Mouse (Mus musculus) gastrocnemius, adult 2 months (tissue): Measurements from ENCODE around the gene Slco3a1. TPM values are rescaled to one million over a fixed set of nuclear protein-coding genes. Genes with fewer than 3 reads are reported as not detected.
"Not testable (repeated sequence)": the region's sequence is repeated elsewhere in the genome, so short reads cannot be mapped to it uniquely, and the experiment has no call there.

Experiments used
- DNase-seq: peaks from one replicate; pipeline ENCODE4 v3.0.0; 2022
- H3K27ac ChIP-seq: fragments of 200-600 bp; 2 replicates; pipeline ENCODE4 v1.8.1; 2022; ENCODE audit warnings: mild to moderate bottlenecking
- H3K4me3 ChIP-seq: fragments of 200-600 bp; 2 replicates; pipeline ENCODE4 v1.8.1; 2022; ENCODE audit warnings: mild to moderate bottlenecking, moderate library complexity
- CTCF ChIP-seq: fragments of 200-600 bp; IDR thresholded peaks from 2 replicates; pipeline ENCODE4 v1.8.1; 2022; ENCODE audit warnings: antibody characterized with exemption, mild to moderate bottlenecking, moderate library complexity
- intact Hi-C: fragments of 180-260 bp; cut with DNase I; formaldehyde crosslinking; loops from one replicate; pipeline ENCODE4 v1.15.1; 2025
- total RNA-seq, 2 experiments: library from RNA; stranded (reverse); gene quantifications; 2 replicates each; pipeline ENCODE4 v1.2.3; 2021

Slco3a1 gene
- total RNA-seq, 2 experiments from 2014 or later, result 67.1 to 83.8 TPM

DNA sequence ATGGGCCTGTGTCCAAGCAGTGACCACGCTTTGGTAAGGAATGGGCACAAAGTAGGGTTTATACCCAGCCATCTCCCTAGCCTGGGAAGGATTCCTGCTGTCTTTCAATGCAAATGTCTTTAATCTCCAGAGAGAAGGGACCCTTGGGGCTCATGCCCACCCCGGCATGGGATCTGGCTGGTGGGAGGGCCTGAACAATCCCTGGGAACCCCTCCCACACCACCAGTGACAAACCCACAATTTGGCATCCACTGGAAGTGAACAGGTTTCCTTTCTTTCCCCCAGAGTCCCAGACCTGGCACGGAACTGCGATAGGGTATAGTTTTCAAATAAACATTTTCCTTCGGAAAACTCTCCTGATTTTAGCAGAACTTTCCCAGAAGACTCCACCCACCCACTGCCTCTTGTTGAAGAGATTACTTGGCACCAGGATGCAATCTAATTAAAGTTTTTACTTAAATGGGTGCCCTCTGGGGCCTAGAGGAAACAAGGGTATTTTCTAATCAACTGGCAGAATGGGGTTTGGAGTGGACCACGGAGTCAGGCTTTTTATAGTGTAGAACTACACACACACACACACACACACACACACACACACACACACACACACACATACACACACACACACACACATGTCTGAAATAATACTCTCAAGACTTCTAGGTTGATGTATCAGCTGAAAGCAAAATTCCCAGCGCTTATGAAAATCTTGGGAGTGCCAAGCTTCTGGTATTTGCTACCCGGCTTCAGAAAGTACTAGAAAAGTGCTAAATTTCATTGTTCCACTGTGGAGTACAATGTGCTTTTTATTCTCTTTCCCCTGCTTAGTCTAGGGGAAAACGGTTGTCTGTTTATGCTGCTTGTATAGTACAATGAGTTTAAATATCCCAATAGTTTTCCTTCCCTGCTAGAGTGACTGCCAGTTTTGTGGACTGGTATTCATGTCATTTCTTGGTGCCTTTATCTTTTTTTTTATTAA, 140.6 kb downstream of the Slco3a1 start:
- H3K4me3 ChIP-seq, result no peak overlapping the region
- H3K27ac ChIP-seq, result peak overlapping the region; percentile 49
- DNase-seq, result no peak
- intact Hi-C loops, result no loop called here
- no peak for TF ChIP-seq CTCF

DNA sequence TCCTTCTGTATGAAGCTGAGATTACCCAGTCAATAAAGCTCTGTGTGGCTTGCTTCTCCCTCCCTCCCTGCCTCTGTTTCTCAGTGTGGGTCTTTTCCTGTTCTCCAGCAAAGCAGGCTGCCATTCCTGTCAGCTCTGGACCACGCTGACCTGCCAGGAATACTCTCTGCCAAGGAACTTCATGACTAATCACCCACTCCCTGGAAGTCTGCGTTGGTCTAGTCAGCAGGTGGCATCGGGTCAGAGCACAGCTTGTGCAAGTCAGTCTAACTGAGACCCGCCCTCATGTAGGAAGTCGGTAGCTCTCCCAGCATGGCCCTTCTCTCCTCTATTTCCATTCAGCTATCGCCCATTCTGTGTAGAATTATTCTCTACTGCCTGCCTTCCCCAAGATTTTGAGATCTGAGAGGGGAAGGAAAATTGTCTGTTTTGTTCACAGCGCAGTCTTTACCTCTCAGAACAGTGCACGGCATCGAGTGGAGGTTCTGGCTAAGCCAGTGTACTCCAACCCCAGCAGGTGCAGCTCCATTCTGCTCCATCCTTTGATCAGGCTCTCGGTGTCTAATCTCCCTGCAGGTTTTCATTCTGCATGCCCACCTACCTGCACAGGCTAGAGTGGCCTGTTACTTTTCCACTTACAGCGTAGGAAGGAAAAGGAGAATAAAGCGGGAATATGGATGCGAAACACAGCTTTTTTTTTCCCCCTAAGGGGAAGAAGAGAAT, 145.8 kb downstream of the Slco3a1 start:
- no peak for TF ChIP-seq CTCF
- DNase-seq, result peak; percentile 85
- intact Hi-C loops, result loop anchor here (2.0 kb wide), 1 partner anchor 26 kb away; no protein-coding TSS in a partner anchor
- H3K4me3 ChIP-seq, result peak overlapping the region; percentile 8
- H3K27ac ChIP-seq, result peak overlapping the region; percentile 82

DNA sequence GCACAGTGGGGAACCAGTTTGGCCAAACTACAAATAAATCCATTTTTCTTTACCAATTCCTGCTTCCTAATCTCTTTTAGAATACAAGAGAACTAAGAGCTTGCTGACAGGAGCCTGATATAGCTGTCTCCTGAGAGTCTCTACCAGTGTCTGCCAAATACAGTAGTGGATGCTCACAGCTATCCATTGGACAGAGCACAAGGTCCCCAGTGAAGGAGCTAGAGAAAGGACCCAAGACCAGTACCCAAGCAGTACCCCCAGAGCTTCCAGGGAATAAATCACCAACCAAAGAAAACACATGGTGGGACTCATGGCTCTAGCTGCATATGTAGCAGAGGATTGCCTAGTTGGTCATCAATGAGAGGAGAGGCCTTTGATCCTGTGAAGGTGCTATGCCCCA, 146.7 kb downstream of the Slco3a1 start:
- H3K27ac ChIP-seq, DNase-seq, H3K4me3 ChIP-seq: not testable (repeated sequence)
- intact Hi-C loops, result loop anchor here (2.0 kb wide), 1 partner anchor 25 kb away; no protein-coding TSS in a partner anchor

DNA sequence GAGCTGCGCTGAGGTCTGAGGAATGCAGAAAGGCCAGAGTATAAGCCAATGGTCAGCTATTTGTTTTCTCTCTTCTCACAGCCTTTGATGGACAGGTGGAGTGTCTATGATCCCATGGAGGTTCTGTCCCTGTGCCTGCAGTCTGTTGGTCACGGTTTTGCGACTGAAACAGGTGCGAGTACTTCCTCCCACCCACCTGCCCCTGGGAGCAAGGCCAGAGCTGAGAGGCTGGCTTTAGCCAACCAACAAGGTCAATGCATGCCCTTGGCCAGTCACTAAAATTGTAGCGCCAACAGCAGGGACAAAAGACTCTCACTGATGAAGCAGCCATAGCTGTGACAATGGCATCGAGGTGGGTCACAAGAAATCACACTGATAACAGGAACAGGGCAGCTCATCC, 154.9 kb downstream of the Slco3a1 start:
- intact Hi-C loops, result no loop called here

DNA sequence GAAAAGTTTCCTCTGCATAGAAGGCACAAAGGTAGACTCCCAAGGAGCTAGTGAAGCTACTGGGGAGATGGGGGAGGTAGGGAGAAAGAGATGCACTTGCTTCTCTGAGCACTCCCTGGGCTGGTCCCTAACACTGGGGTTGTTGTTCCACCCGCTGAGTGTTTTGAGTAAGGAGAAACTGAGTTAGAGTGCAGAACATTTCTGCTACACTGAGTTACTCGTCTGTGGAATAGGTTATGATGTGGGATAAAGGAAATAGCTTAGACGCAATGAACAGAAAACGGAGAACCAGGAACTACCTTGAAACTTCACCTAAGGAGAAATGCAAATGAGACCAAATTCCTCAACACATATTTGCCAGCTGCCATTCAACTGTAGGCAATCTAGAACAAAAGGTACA, 155.4 kb downstream of the Slco3a1 start:
- Histone ChIP-seq H3K27ac (no peak overlapping the region), H3K4me3 (no peak overlapping the region)
- TF ChIP-seq CTCF, result no peak
- DNase-seq, result no peak
- intact Hi-C loops, result no loop called here

More for the DNA sequence above, 154.9 kb downstream of the Slco3a1 start:
- no peak for DNase-seq
- no peak overlapping the region for H3K4me3 ChIP-seq
- no peak for TF ChIP-seq CTCF
- no peak overlapping the region for H3K27ac ChIP-seq

DNA sequence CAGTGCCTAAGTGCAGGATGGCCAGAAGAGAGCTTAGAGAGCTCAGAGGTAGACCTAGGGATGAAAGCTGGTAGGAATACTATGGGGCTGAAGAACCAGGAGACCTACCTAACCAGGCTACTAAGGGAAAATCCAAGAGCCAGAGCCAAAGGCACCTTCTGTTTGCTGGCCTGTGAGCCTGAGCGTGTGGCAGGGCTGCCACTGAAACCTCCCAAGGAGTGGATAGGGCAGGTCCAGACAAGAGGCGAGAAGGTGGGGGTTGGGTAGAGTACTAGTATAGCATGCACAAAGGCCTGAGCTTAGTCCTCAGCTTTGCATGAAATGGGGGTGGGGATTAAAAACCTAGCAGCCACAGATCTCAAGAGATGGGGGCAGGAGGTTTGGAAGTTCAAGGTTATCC, 156.3 kb downstream of the Slco3a1 start:
- no peak for DNase-seq

DNA sequence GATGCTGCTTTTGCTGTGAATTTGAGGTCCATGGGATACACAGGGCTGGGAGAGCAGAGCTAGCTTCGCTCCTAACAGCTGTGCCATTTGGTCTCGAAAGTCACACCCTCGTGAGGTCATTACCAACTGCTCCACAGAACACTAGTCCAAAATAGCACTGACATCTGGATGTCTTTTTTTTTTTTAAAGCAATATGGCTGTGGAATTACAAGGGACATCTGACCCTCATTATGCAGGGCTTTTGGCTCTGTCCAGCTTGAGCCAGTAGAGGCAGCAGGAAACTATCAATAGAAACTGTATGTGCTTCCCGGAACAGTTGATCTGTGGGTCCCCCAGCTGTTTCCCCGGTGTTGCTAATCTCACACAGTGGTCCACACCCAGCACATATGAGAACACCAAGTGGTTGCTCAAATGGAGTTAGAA, 163.1 kb downstream of the Slco3a1 start:
- DNase-seq, result no peak
- H3K4me3 ChIP-seq, result no peak overlapping the region
- peak overlapping the region; percentile 70 for H3K27ac ChIP-seq

More for the DNA sequence above, 156.3 kb downstream of the Slco3a1 start:
- Histone ChIP-seq H3K4me3 (no peak overlapping the region), H3K27ac (no peak overlapping the region)
- intact Hi-C loops, result no loop called here
- TF ChIP-seq CTCF, result no peak

DNA sequence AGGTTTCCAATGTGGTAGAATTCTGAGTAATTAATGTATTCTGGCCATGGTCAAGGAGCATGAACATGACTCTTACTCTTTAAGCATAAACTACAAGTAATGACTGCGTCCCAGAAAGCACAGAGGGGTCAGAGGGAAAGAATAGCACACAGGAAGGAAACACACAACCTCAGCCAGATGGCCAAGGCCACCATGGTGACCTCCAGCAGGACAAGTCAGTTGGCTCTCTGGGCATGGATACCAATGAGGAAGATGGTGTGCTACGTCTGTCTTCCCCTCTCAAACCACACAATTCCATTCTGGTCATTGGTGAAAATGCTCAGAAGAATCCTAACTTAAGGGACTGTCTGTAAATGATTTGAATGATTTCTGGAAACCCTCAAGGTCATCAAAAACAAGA, 165.0 kb downstream of the Slco3a1 start:
- intact Hi-C loops, result no loop called here
- no peak for DNase-seq
- H3K4me3 ChIP-seq, result no peak overlapping the region
- H3K27ac ChIP-seq, result 0 out of 2 replicates have a peak overlapping the region, but pooled peaks have one; percentile 12
- no peak for TF ChIP-seq CTCF

More for the DNA sequence above, 163.1 kb downstream of the Slco3a1 start:
- no peak for TF ChIP-seq CTCF
- intact Hi-C loops, result no loop called here

DNA sequence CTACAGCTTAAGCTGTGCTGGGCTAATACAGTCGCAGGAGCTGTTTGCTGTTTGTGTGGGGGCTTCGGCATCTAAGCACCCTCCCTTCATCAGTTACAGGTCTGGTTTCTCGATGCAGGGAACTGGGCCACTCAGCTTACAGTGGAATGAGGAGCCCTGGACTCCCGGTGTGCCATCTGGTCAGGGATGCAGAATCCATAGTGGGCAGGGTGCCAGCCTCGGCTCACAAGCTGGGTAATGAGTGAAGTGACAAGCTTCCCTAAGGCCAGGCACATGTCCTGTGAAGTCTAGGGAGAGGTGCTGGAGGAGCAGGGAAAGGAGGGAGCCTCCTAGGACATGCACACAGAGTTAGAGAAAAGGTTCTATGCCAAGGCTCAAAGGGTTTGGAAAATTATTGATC, 168.3 kb downstream of the Slco3a1 start:
- intact Hi-C loops, result no loop called here
- peak; percentile 51 for DNase-seq
- no peak for TF ChIP-seq CTCF
- H3K4me3 ChIP-seq, result no peak overlapping the region
- H3K27ac ChIP-seq, result no peak overlapping the region

DNA sequence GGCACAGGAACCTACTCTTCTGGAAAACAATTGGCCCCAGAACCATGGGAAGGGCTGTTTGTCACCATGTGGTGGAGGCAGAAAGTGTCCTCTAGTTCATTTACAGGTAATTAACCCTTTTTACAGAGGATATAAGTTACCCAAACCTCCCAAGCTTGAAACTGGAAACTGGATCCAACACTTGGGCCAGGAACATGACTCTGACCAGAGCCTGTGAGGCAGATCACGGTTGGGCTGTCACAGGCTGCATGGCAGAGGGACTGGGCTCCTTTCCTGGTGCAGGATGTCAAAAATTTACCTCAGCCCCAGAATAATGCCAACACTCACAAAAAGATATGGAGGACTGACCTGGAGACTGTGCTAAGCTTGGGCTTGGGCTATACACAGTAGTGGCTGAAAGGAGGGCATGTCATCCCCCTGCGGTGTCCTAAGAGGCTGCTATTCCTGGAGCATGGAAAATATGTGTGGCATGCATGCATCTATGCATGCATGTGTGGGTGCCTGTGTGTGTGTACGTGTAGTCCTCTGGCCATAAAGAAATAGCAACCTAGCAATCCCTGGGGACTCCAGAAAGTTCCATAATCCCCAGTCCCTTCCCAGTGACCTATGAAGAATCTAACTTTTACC, 171.4 kb downstream of the Slco3a1 start:
- no peak for DNase-seq
- peak overlapping the region; percentile 91 for H3K27ac ChIP-seq
- intact Hi-C loops, result loop anchor here (2.0 kb wide), 1 partner anchor 26 kb away; no protein-coding TSS in a partner anchor
- no peak for TF ChIP-seq CTCF
- no peak overlapping the region for H3K4me3 ChIP-seq

DNA sequence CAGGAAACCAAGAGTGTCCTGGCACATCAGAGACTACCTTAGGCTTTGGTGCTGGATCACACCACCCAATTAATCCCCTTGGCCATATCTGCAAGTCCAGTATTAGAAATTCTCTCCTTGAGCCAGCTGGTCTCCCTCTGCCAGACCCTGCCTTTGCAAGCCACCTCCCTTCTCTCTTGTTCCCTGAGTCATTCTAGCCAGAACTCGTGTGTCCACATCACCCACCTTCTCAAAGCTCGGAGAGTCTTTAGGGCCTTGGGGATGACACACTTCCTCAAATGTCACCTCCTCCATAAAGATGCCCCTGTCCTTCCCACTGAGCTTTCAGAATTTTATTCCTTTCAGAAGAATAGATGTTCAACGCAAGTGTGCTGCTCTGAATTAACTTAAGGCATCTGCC, 172.3 kb downstream of the Slco3a1 start:
- TF ChIP-seq CTCF, result no peak
- peak; percentile 70 for DNase-seq
- H3K27ac ChIP-seq, result peak overlapping the region; percentile 91
- peak overlapping the region; percentile 15 for H3K4me3 ChIP-seq
- intact Hi-C loops, result loop anchor here (2.0 kb wide), 1 partner anchor 27 kb away; no protein-coding TSS in a partner anchor

DNA sequence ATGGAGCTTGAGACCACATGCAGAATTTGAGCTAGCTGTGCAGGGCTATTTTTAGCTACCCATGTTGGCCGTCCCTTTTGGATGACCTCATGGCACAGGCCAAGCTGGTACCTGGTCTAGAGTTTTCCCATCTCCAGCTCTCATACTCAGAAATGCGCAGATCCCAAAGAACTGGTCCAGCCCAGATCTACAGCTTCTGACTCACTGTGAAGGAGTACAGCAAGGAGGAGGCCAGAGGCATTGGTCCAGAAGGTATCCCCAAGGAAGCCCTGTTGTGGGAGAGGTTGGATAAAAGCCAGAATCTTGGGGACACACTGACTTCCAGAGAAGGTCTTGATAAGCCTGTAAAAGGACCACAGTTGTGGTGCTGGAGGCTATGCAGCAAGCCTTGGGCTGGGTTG, 172.7 kb downstream of the Slco3a1 start:
- intact Hi-C loops, result loop anchor here (2.0 kb wide), 1 partner anchor 27 kb away; no protein-coding TSS in a partner anchor
- DNase-seq, result peak; percentile 79
- H3K4me3 ChIP-seq, result peak overlapping the region; percentile 15
- H3K27ac ChIP-seq, result peak overlapping the region; percentile 91
- TF ChIP-seq CTCF, result no peak
